Mouse (Mus musculus): ENCODE data around the gene Wipf1.
"Not testable (repeated sequence)": the region's sequence is repeated elsewhere in the genome, so short reads cannot be mapped to it uniquely, and the experiment has no call there.

The Wipf1 gene

DNA sequence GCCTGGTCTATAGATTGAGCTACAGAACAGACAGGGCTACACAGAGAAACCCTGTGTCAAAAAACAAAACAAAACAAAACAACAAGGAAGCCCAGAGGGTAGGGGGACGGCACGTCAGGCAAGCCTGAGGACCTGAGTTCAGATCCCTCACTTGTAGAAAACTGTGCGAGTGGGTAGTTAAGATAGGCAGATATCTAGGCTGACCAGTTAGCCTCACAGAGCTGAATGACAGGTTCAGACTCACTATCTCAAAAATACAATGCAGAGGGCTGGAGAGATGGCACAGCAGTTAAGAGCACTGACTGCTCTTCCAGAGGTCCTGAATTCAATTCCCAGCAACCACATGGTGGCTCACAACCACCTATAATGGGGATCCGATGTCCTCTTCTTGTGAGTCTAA, 23.2 kb downstream of the Wipf1 start:
- not testable (repeated sequence) for DNase-seq (ENCODE audit: low spot score)

DNA sequence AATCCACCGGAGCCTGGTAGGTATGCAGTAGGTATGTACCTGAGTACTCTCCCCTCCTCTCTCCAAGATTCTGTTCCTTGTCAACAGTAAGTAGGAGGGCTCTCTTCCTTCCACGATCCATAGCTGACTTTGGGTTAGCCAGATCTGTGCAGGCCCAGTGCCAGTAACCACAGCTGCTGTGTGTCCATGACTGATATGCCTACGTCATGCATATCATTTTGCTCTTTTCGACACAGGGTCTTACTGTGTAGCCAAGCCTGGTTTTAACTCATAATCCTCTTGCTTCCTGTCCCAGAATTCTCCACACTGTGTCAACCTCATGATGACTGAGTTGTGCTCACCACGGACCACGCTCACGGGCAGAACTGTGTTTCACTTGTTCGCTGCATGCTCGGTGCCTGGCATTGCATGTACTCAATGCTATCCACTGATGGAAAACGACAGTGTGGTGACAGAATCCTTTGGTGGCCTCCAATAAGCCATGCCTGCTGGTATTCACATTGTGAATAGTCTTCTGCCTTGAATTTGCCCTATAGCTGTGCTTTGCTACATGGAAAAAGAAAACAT, 26.6 kb downstream of the Wipf1 start:
- no peak for DNase-seq (ENCODE audit: low spot score)

DNA sequence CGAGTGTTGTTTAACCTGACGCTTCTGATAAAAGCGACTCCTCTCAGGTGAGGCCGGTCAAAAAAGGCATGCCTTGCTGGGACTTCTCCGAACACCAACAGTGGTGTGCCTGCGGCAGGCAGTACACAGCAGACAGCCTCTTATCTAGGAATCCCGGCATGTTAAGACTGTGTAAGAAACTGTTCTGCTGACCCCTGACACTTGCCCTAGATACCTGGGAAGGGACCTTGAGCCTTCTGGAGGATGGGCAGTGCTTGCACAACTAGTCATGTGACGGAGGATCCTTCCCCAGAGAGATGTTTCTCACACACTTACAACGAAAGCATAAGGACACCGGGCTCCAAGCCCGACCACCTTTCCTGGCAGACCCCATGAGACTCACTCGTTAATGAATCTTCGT, 28.7 kb downstream of the Wipf1 start:
- no peak for DNase-seq (ENCODE audit: low spot score)

DNA sequence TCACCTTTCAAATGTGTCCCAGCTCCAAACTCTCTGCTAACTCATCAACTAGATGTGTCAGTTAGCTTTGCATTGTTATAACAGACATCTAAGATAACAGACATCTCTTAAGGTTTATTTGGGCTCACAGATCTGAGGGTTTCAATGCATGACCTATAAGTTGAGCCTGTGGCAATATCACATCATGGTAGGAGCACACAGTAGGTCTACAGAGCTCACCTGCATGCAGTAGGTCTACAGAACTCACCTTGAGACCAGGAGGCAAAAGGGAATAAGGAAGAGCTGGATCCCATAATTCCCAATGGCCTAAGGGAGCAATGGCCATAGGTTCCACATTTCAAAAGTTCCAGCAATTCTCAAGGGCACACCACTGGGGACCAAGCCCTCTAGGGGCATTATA, 31.2 kb downstream of the Wipf1 start:
- DNase-seq (ENCODE audit: low spot score) = no peak

DNA sequence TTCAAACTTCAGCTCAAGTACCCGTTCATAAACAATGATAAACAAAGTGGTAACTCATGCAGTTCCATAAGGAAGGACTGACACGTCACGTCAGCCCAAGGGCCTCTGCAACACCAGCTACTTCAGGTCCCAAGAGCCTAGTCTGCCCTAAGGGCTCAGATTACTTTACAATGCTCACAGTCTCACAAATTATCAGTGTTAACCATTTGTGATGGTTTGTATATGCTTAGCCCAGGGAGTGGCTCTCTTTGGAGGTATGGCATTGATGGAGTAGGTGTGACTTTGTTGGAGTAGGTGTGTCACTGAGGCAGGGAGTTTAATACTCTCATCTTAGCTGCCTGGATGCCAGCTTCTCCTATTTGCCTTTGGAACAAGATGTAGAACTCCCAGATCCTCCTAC, 32.0 kb downstream of the Wipf1 start:
- no peak for DNase-seq (ENCODE audit: low spot score)

DNA sequence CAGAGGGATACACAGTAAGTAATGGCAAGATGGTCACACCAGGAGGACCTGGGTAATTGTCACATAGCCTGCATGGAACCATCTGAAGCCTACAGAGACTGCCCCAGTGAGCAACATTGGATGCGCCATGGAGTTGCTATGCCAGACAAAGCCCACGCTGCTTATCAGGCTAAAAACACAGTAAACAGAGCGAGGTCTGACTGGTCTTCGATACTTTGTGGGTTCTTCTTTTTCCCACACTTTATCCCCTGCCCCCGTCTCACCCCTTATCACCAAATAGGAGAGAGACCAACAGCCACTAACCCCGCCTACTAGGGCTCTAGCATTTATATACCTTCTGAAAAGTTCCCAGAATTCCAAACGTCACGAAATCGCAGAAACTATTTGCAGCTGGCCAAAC, 32.6 kb downstream of the Wipf1 start:
- DNase-seq (ENCODE audit: low spot score) = no peak

DNA sequence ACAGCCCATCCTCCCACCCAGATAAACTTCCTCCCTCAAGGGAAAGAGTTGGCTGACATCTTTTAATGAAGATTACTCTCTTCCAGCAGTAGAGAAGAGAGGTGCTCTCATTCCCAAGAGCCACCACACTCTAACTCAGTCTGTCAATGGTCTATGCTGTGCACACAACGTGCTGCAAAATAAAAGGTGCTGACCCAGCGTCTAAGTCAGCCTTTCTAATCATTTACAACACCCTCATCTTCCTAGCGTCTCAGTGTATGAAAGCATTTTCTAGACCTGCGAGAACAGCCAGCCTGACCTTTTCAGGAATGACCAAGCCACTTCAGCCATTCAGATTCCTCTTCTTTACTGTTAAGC, 33.2 kb downstream of the Wipf1 start:
- no peak for DNase-seq (ENCODE audit: low spot score)

DNA sequence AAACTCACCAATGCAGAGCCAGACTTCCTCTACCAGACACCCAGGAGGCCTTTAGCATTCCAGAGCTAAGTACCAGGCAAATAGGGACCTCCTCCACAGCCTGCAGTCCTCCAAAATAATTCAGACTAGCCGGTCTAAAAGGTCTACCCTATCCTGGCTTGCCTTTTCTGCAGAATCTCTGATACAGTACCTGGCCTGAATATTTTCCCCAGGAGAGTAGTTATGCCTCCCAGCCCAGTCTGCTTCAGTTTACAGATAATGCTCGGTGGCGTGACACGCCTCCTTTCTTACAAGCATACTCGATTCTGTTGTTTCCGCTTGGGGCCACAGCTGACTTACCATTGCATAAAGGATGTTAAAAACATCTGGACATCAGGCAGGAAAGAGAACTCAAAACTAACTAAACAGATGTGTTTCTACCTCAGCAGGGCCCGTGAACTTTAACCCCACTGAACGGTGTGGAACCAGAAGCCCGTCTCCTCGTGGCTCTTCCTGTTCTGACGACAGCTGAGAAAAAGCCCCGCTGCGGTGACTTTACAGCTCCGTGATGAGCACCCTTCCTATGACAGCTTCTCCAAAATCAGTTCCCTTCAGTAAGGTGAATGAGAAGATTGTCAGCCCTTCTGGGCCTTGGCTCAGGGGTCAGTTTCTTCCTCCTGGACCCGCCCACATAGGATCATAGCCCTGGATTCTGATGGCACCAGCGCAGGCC, 33.8 kb downstream of the Wipf1 start:
- DNase-seq (ENCODE audit: low spot score) = no peak

DNA sequence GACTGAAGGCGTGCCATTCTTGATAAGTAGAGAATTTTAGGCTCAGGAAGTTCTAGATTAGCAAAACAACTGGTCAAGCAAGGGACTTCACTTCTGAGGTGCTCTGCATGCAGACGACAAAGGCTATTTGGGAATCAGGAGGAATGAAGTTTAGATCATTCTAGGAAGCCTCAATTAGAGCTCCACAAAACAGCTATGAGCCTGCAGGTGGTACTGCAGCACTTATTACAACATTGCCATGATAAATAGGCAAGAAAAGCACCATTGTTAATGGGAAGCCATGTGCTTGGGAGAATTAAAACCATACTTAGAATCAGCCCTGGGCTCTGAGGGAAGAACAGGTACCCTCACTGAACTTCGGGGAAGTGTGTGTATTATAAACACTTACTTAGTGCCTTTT, 36.0 kb downstream of the Wipf1 start:
- DNase-seq (ENCODE audit: low spot score) = no peak

DNA sequence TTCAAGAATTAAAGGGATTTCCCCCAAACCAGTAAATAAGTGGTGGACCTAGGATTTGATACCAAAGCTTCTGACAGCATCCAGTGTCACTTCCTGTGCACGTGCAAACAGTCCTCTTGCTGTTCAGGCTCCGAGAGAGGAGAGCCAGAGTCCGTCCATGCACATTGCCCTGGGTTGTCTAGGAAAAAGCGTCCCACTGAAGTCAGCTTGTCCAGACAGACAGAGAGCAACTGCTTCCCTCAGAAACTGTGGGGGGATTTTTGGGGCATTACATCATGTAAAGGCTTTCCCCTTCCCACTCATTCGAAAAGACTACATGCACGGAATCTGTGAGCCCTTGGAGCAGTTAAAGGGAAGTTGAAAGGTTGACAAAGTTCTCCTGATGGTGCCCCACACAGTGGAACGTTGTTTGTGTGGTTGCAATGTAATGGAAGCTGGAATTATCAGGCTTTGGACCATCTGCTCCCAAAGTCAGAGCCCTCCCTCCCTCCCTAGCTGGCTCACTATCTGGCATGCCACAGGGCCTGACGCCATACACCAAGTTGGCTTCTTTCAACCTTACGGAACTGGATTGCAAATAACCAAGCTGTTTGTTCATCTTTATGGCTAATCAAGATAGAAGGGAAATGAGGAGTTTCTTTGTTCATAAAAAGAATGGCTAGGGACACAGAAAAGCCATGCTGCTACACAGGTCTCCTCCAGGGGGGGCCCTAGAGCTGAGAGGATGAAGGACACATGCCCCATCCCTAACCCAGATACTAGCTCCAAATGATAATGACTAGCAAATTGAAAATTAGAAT, 37.9 kb downstream of the Wipf1 start:
- DNase-seq (ENCODE audit: low spot score) = peak; percentile 74

DNA sequence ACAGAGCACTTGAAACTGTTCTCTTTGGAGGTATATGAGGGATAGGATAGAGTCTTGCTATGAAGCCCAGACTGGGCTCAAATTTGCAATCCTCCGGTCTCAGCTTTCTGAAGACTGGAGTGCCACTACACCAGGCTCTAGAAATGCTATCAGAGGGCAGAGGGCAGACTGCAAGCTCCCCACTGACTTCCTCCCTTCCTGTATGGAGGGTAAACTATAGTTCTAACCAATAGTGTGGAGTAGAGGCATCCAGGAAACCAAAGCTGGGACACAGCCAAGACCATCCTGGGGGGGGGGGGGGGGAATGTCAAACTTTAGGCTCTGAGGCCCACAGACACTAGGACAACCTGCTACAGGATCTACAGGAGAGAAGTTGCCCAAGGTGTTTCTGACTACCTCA, 39.1 kb downstream of the Wipf1 start:
- no peak for DNase-seq (ENCODE audit: low spot score)

DNA sequence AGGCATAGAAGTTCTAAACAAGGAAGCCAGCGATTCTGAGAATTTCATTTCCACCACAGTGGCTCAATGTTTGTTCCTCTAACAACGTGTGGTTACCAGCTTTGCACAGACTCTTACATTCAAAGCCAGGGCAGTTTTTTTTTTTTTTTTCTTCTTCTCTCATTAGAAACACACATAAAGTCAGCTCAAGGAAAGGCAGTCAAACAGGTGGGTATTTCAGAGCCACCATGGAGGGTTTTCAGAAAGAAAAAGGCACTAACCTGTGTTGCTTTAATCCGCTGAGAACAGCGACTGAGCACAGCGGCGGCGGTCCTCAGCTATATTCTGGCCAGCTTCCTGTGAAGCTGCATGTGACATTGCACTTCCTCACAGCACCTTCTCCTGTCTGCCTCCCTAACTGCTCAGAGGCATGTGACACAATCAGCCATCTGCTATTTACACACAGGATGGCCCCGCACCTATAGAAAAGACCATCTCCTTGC, 43.4 kb downstream of the Wipf1 start:
- no peak for DNase-seq (ENCODE audit: low spot score)

DNA sequence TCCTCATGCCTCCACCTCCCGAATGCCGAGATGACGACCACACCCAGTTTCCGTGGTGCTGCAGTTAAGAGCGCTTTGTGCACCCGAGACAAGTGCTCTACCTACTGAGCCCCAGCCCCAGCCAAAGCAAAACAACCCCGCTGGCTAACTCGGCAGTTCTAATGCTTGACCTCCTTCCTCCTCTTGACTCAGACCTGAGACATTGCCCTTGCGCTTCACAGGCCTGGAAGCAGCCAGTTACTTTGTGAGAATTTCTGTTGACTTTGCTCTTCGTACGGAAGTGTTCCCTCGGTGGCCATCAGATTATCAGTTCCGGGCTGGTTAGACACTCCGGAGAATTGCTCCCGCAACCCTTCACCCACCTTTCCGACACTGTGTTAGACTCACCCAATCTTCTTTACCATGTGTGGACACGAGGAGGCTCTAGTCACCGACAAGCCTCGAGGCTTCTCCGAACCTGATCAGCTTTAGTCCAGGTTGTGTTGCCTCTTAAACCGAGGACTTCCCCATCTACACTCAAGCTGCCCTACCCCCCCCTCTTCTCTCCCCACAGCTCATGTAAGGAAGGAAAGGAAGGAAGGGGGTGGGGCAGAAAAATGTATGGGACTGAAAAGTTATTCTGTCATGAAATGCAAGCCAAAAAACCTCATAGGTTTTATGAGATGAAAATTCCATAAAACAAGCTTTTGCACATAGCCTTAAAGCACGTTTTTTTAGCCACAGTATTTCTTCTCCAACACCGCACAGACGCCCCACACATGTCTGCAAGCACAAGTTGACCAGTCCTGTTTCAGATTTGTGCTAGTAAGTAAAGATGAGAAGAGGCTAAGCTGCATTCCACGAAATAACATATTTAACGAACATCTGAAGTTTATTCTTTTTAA, 44.1 kb downstream of the Wipf1 start:
- DNase-seq (ENCODE audit: low spot score) = no peak

DNA sequence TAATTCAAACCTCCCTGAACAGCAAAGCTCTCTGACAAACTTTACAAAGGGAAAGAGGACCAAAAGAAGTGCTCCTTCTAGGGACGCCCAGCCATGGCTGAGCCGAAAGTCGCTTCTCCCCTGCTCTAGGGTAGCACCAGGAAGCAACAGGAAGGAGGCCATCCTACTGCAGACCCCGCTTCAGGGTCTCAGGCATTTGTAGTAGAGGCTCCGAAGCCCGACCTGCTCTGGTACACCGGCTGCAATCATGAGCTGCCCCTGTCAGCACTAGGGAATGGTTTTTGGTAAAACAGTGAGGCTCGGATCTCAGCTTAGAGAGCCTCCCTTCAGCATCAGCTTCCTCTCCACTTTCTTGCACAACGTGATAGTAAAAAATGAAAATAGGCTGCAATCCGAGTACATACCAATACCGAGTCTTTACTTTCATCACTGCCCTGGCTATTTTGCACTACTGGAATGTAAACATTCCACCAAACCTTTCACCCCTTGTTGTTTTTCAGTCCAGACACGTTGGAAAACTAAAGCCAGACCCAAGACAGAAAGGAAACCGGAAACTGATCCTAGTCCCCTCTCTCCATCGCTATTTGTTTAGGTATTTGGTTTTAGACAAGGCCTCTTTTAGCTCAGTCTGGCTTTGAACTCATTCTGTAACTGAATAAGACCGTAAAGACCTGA, 44.8 kb downstream of the Wipf1 start:
- DNase-seq (ENCODE audit: low spot score) = no peak

DNA sequence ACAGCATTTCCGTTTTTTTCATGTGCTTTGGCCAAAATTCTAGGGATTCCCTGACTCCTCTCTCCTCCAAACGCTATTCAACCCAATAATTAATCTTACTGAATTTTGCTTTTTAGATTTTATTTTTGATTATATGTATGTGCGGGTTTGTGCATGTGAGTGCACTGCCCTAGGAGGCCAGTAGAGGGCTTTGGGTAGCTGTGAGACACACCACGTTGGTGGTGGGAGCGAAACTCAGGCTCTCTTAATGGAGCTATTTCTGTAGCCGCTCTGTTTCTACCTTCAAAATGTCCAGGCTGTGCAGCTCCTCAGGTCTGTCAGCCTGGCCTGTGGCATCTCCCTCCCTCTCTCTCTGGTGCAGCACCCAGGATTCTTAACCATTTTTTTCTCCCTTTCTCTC, 50.7 kb downstream of the Wipf1 start:
- no peak for DNase-seq (ENCODE audit: low spot score)

DNA sequence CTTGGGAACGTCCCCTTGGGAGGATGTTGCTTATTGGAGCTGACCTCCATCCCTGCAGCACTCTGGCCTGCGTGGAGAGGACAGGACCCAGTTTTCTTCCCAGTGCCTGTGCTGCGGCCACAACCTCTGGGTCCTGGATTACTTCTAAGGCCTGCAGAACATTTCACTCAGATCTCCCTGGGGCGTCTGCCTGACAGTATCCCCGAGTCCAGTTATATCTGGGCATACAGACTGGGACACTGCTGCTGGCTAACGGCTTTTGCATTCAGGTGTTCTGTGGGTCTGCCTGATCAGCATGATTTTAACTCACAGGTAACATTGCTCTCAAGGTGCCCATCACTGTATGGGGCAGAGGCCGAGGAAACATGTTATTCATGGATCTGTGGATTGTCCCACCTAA, 52.0 kb downstream of the Wipf1 start:
- DNase-seq (ENCODE audit: low spot score) = no peak

DNA sequence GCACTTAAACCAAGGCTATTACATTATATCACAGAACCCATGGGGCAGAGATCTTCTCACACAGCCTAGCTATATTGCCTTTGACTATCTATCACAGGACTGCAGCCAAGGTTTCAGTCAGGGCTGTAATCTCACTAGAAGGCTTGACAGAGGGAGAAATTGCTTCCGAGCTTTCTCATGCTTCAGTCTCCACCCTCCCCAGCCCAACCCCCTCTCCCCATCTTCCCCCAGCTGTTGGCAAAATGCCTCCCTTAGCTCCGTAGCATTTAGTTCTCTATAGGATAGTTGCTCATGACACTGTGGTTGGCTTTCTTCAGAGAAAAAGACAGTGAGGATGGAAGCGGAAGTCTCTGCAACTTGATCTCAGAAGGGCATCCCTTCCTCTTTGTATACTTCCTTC, 54.0 kb downstream of the Wipf1 start:
- DNase-seq (ENCODE audit: low spot score) = no peak

DNA sequence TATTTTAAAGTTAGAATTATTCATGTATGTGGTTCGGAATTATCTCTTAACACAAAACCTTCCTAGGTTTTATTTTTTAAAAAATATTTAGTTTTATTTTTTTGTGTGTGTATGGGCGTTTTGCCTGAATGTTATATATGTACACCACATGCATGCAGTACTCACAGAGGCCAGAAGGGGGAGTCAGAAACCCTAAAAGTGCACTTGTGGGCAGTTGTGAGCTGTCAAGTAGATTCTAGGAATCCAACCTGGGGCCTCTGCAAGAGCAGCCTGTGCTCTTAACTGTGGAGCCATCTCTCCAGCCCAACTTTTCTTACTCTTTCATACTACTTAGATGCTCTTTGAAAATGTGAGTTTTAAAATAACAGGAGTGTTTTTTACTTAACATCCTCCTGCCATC, 57.4 kb downstream of the Wipf1 start:
- DNase-seq (ENCODE audit: low spot score) = no peak

DNA sequence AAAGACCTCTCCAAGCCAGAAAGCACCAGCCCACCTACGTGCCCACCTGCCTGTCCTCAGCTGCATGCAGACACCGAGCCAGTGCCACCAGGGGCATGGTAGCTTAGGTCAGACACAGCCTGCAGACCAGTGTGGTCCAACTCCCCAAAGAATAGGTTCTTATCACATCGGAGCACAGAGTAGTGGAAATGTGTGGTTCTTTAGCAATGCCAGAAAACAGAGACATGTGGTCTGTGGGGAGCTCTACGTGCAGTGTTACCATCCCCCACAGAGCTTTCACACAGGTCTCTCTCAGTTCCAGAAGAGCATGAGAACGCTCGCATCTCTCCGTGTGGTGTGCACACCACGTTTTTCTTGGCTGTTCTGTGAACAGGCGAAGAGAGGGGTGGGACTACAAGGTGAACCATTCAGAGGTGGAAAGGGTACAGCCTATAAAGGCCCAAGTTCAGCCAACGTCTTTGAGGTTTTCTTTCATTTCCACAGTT, 59.3 kb downstream of the Wipf1 start:
- no peak for DNase-seq (ENCODE audit: low spot score)

DNA sequence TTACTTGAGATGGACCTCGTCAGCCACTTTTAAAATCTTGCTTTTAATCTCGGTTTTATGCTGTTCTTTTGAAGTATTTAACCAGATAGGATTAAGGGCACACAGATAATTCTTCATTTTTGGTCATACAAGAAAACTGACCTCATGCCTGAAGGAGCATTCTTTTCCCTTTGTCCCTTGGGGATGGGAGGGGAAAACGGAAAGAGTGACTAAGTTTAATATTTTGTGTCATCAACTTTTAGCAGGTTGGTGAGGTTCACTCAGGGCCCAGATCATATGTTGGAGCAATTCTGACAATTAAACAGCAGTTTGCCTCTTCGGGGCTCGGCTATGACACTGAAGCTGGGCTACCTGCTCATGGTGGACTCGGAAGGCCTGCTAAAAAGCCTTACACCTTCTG, 60.0 kb downstream of the Wipf1 start:
- no peak for DNase-seq (ENCODE audit: low spot score)

DNA sequence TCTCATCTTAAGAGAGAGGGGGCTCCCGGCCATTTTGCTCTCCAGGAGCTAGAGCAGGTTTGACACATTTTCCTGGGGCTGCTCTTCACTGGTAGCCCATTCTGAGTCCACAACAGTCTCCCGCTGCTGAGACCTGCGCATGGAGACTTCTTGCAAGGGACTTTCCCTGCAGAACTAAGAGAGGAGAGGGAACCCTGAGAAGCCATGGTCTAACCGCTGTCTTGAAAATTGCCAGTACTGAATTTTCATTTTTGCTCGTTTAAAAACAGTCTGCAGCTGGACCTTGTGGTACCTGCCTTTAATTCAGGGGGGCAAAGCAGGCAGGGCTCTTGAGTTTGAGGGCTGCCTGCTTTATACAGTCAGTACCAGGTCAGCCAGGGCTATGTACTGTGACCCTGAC, 60.5 kb downstream of the Wipf1 start:
- DNase-seq (ENCODE audit: low spot score) = no peak

Measured in testis, postnatal 10 days (tissue).